Mouse (Mus musculus) kidney, adult 2 months (tissue): Measurements from ENCODE around the gene Atat1.

ENCODE experiments used
- CTCF ChIP-seq: fragments of 200-500 bp; conservative IDR thresholded peaks from 2 replicates; pipeline ENCODE4 v1.5.1; 2011; ENCODE audit warnings: low read depth, mild to moderate bottlenecking, control low read depth, low read length, moderate library complexity, mixed read lengths; ENCODE audit not compliant: insufficient read depth, insufficient read length
- POLR2A ChIP-seq: fragments of 200-500 bp; IDR thresholded peaks from one replicate; pipeline ENCODE4 v1.6.1; 2011; ENCODE audit warnings: low read depth, low read length, control low read depth

DNA sequence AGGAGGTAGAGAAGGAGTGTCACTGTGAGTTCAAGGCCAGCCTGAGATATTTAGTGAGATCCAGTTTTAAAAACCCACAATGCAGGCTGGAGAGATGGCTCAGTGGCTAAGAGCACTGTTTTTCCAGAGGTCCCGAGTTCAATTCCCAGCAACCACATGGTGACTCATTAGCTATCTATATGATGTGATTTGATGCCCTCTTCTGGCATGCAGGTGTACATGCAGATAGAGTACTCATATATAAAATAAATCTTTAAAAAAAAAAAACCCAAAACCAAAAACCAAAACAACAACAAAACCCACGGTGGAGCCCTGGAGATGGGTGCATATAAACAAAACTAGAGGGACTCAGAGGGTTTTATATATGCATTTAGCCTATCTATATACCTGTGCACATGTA lies 2.3 kb downstream of the Atat1 start:
- TF ChIP-seq CTCF (no peak), POLR2A (no peak)
